Mouse (Mus musculus) thymus, adult 2 months (tissue): ENCODE data around the gene Zfp296. TPM values are rescaled to one million over a fixed set of nuclear protein-coding genes. Genes with fewer than 3 reads are reported as not detected.

ENCODE experiments used
- DNase-seq: peaks from one replicate; pipeline ENCODE4 v3.0.0; 2021
- H3K27ac ChIP-seq: fragments of 200-500 bp; 2 replicates; pipeline ENCODE4 v1.5.1; 2012; ENCODE audit warnings: low read length, control low read depth; ENCODE audit not compliant: control insufficient read depth, insufficient read depth
- H3K27me3 ChIP-seq: fragments of 200-500 bp; 2 replicates; pipeline ENCODE4 v1.6.1; 2012; ENCODE audit warnings: mild to moderate bottlenecking, low read length, moderate library complexity, mixed read lengths; ENCODE audit not compliant: control insufficient read depth, insufficient read depth
- H3K36me3 ChIP-seq: fragments of 200-500 bp; 2 replicates; pipeline ENCODE4 v1.6.1; 2012; ENCODE audit warnings: mild to moderate bottlenecking, low read length, moderate library complexity; ENCODE audit not compliant: control insufficient read depth, insufficient read depth
- H3K4me1 ChIP-seq: fragments of 200-500 bp; replicated peaks from 2 replicates; pipeline ENCODE4 v1.6.1; 2012; ENCODE audit warnings: low read length; ENCODE audit not compliant: control insufficient read depth, insufficient read depth
- H3K4me3 ChIP-seq: fragments of 200-500 bp; 2 replicates; pipeline ENCODE4 v1.5.1; 2012; ENCODE audit warnings: mild to moderate bottlenecking, low read length, control low read depth, moderate library complexity; ENCODE audit not compliant: control insufficient read depth, insufficient read depth
- CTCF ChIP-seq: fragments of 200-500 bp; IDR thresholded peaks from 2 replicates; pipeline ENCODE4 v1.5.1; 2012; ENCODE audit warnings: mild to moderate bottlenecking, control low read depth, low read length, moderate library complexity, borderline replicate concordance; ENCODE audit not compliant: control insufficient read depth, poor library complexity, insufficient read depth; ENCODE audit errors: extremely low read depth
- POLR2A ChIP-seq: fragments of 200-500 bp; IDR thresholded peaks from 2 replicates; pipeline ENCODE4 v1.6.1; 2012; ENCODE audit warnings: mild to moderate bottlenecking, low read length, control low read depth, moderate library complexity; ENCODE audit not compliant: control insufficient read depth, poor library complexity, insufficient read depth; ENCODE audit errors: extremely low read depth
- WGBS: fragments of 180-500 bp; shearing (Covaris S2); methylation state at CpG from one replicate; pipeline ENCODE4 v1.1.7; 2018; 5-methylcytosine and 5-hydroxymethylcytosine counted together
- polyA plus RNA-seq: library from polyadenylated mRNA; depleted of rRNA; stranded (reverse); fragments of >200 nt; gene quantifications from 2 replicates; pipeline ENCODE4 v1.2.3, GENCODE M21; 2012

Zfp296 gene
- polyA plus RNA-seq, 1 experiment: 4.7 TPM

- no peak overlapping the region for H3K27ac ChIP-seq
- no peak overlapping the region for H3K4me3 ChIP-seq
- H3K4me1 ChIP-seq: peaks cover 35% of the 10 kb centered on the region
- DNase-seq: no peak
- no peaks in the 10 kb centered on the region for H3K27me3 ChIP-seq
- TF ChIP-seq CTCF (no peak), POLR2A (no peak)
- H3K36me3 ChIP-seq: no peaks in the 10 kb centered on the region
- 72% methylated on average over 8 of the region's 8 CpGs for WGBS
Measured at GRCm38 (mm10) chr7:19542155-19542691, 34.9 kb upstream of the Zfp296 start.

- Histone ChIP-seq H3K27ac (no peak overlapping the region), H3K27me3 (no peaks in the 10 kb centered on the region), H3K36me3 (no peaks in the 10 kb centered on the region), H3K4me3 (no peak overlapping the region), H3K4me1 (peaks cover 43% of the 10 kb centered on the region)
- TF ChIP-seq POLR2A (no peak), CTCF (peak; percentile 74; the same call in 1 of the 2 replicates)
- DNase-seq: peak; percentile 68
- WGBS: 24% methylated on average over 6 of the region's 6 CpGs
Measured at GRCm38 (mm10) chr7:19543584-19543983, 33.5 kb upstream of the Zfp296 start.

GRCm38 (mm10) chr7:19546007-19546406 lies 31.1 kb upstream of the Zfp296 start:
- no peak for TF ChIP-seq POLR2A
- TF ChIP-seq CTCF: no peak
- Histone ChIP-seq H3K36me3 (no peaks in the 10 kb centered on the region), H3K27ac (peak overlapping the region; percentile 56; the same call in 1 of the 2 replicates), H3K4me1 (peaks cover 50% of the 10 kb centered on the region), H3K27me3 (no peaks in the 10 kb centered on the region), H3K4me3 (no peak overlapping the region)
- 73% methylated on average over 3 of the region's 3 CpGs for WGBS
- DNase-seq: no peak

GRCm38 (mm10) chr7:19547344-19547969 lies 29.6 kb upstream of the Zfp296 start:
- 94% methylated on average over 2 of the region's 2 CpGs for WGBS
- peaks cover 46% of the 10 kb centered on the region for H3K4me1 ChIP-seq
- no peak overlapping the region for H3K4me3 ChIP-seq
- DNase-seq: no peak
- TF ChIP-seq POLR2A: no peak
- TF ChIP-seq CTCF: no peak
- H3K27ac ChIP-seq: no peak overlapping the region
- H3K27me3 ChIP-seq: no peaks in the 10 kb centered on the region
- no peaks in the 10 kb centered on the region for H3K36me3 ChIP-seq

- H3K36me3 ChIP-seq: peaks cover 4% of the 10 kb centered on the region; the same call in 1 of the 2 replicates
- 45% methylated on average over 10 of the region's 10 CpGs for WGBS
- no peak for DNase-seq
- H3K27me3 ChIP-seq: no peaks in the 10 kb centered on the region
- TF ChIP-seq POLR2A: no peak
- no peak for TF ChIP-seq CTCF
- no peak overlapping the region for H3K4me3 ChIP-seq
- H3K4me1 ChIP-seq: peaks cover 37% of the 10 kb centered on the region
- H3K27ac ChIP-seq: no peak overlapping the region
Measured at GRCm38 (mm10) chr7:19549394-19549793, 27.7 kb upstream of the Zfp296 start.

GRCm38 (mm10) chr7:19551634-19552033 lies 25.5 kb upstream of the Zfp296 start:
- Histone ChIP-seq H3K27ac (no peak overlapping the region), H3K36me3 (peaks cover 4% of the 10 kb centered on the region; the same call in 1 of the 2 replicates), H3K4me1 (peaks cover 22% of the 10 kb centered on the region), H3K4me3 (no peak overlapping the region), H3K27me3 (no peaks in the 10 kb centered on the region)
- WGBS: 95% methylated on average over 5 of the region's 5 CpGs
- no peak for DNase-seq
- TF ChIP-seq POLR2A (no peak), CTCF (no peak)
